Mouse (Mus musculus) bone marrow, adult 2 months (tissue): ENCODE results near the gene Zswim3. TPM values are rescaled to one million over a fixed set of nuclear protein-coding genes. Genes with fewer than 3 reads are reported as not detected.

Experiments used
- H3K27ac ChIP-seq: fragments of 200-500 bp; 2 replicates; pipeline ENCODE4 v1.5.1; 2012; ENCODE audit warnings: low read depth, mild to moderate bottlenecking, control low read depth, inconsistent platforms, low read length; ENCODE audit not compliant: control insufficient read depth, poor library complexity, insufficient read depth
- H3K4me1 ChIP-seq: fragments of 200-500 bp; 2 replicates; pipeline ENCODE4 v1.6.1; 2011; ENCODE audit warnings: low read length; ENCODE audit not compliant: control insufficient read depth, insufficient read depth
- H3K4me3 ChIP-seq: fragments of 200-500 bp; replicated peaks from 2 replicates; pipeline ENCODE3; 2011; ENCODE audit warnings: mild to moderate bottlenecking, low read depth, low read length, control low read depth; ENCODE audit not compliant: control insufficient read depth
- CTCF ChIP-seq: fragments of 200-500 bp; IDR thresholded peaks from 2 replicates; pipeline ENCODE4 v1.5.1; 2011; ENCODE audit warnings: low read length, control low read depth; ENCODE audit not compliant: control insufficient read depth, insufficient read depth
- POLR2A ChIP-seq: fragments of 200-500 bp; IDR thresholded peaks from 2 replicates; pipeline ENCODE4 v1.6.1; 2011; ENCODE audit warnings: low read depth, mild to moderate bottlenecking, control low read depth, low read length, borderline replicate concordance; ENCODE audit not compliant: control insufficient read depth
- WGBS: fragments of 180-500 bp; shearing (Covaris S2); methylation state at CpG from one replicate; pipeline ENCODE4 v1.1.7; 2018; 5-methylcytosine and 5-hydroxymethylcytosine counted together
- polyA plus RNA-seq: library from polyadenylated mRNA; stranded (reverse); fragments of >200 nt; gene quantifications from 2 replicates; pipeline ENCODE4 v1.2.4, GENCODE M21; 2011; ENCODE audit warnings: low replicate concordance; ENCODE audit not compliant: missing spikeins, insufficient read depth, insufficient read length

The Zswim3 gene
- polyA plus RNA-seq, 1 experiment: 4.4 TPM

DNA sequence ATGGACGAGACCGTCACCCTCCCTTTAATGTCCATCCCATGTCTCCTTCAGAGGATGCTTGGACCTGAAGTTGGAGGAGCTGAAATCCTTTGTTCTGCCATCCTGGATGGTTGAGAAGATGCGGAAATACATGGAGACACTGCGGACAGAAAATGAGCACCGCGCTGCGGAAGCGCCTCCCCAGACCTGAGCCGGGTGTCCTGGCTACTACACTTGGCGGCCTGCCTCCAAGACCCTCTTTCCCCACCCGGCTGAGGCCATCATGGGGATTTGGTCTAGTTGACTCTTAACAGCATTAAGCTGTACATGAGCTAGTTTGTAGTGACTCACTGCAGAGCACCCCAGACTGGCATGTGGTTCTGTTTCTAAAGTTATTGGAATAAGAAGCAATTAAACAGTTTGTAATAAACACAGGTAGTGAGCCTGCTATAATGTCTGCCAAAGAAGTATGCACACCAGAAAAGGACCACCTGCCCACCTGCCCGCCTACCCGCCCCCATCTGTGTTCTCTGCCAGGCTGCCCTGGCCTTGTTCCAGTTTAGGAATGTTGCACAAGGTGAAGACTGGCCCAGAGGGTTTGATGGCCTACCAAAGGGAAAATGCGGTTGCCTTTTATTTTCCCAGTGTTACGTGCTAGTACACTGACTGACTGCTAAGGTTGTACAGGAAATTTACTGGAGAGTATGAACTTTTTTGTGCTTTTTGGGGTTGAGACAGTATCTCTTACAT is 36.9 kb upstream of the Zswim3 start:
- H3K27ac ChIP-seq: no peak overlapping the region
- WGBS: 90% methylated on average over 15 of the region's 15 CpGs
- no peak overlapping the region for H3K4me3 ChIP-seq
- H3K4me1 ChIP-seq: no peaks in the 10 kb centered on the region
- no peak for TF ChIP-seq POLR2A

DNA sequence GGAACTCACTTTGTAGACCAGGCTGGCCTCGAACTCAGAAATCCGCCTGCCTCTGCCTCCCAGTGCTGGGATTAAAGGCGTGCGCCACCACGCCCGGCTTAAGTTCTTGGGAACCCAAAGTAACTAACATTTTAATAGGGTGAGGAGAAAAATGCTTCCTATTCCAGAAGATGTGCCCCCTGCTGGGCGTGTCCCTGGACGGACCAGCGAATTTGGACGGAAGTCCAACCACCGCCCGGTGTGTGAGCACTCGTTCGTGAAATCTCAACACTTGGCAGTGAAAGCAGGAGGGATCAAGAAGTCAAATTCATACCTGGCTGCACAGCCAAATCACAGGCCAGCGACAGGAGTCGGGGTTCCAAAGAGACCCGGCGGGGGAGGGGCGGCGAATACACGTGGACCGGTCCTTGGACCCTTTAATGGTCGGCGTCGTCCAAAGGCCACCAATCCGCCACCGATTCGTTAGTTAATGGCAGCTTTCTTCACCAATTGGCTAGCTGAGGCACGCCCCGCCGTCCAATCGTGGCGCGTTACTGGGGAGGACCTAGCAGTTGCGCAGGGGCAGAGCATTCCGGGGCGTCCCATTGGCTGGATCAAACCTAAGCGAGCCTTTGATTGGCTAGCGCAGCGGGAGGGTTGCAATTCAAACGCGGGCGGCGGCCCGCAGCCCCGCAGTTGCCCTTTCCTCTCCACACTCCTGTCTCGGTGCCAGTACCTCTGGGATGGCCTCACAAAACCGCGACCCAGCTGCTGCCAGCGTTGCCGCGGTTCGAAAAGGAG is 35.5 kb upstream of the Zswim3 start, which contains the start of gene Ube2c:
Ube2c (plus strand) TSS at position 641 of the 780 bp plus-strand sequence.
- 2% methylated on average over 53 of the region's 53 CpGs for WGBS
- H3K4me3 ChIP-seq: peak within 1 kb of the TSS; percentile 98
- no peaks in the 10 kb centered on the region for H3K4me1 ChIP-seq
- H3K27ac ChIP-seq: peak within 1 kb of the TSS; percentile 68
- peak; percentile 89 for TF ChIP-seq POLR2A
- no peak for TF ChIP-seq CTCF

DNA sequence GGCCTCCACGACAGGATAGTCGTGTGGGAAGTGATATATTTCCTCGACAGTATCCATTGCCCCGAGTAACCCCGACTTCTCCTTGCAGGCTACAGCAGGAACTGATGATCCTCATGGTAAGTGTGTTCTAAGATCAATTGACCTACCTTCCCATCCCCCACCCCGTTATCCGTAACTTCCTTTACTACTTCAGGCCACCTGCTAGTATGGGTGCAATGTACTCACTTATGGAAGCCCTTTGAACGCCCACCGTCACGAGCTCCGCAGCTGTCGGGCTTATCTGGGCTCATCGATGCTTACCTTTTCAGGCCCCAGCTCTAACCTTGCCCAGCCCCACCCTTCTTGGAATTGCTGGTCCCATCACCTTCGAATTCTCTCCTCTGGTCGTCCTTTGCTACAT is 34.6 kb upstream of the Zswim3 start:
- Histone ChIP-seq H3K27ac (peak overlapping the region; percentile 68), H3K4me1 (no peaks in the 10 kb centered on the region), H3K4me3 (peak overlapping the region; percentile 98)
- TF ChIP-seq CTCF (no peak), POLR2A (no peak)
- 6% methylated on average over 15 of the region's 15 CpGs for WGBS

DNA sequence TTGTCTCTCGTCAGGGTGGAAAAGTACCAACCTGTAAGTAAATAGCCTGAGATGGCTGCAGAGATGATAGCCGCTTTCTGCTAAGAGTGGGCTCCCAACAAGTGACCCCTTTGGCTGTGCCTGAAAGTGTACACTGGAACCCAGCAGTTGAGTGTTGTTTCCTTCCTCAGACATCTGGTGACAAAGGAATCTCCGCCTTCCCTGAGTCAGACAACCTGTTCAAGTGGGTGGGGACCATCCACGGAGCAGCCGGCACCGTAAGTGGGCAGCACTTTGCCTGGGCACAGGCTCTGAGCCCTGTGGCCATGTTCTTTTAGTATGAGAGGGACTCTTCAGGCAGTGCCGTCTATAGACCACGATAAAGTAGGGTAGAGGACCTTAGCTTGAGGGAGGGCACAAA is 33.8 kb upstream of the Zswim3 start:
- H3K27ac ChIP-seq: peak overlapping the region; percentile 39; the same call in 1 of the 2 replicates
- TF ChIP-seq CTCF: no peak
- peak; percentile 12; the same call in 1 of the 2 replicates for TF ChIP-seq POLR2A
- no peaks in the 10 kb centered on the region for H3K4me1 ChIP-seq
- H3K4me3 ChIP-seq: peak overlapping the region; percentile 98
- 68% methylated on average over 8 of the region's 8 CpGs for WGBS

DNA sequence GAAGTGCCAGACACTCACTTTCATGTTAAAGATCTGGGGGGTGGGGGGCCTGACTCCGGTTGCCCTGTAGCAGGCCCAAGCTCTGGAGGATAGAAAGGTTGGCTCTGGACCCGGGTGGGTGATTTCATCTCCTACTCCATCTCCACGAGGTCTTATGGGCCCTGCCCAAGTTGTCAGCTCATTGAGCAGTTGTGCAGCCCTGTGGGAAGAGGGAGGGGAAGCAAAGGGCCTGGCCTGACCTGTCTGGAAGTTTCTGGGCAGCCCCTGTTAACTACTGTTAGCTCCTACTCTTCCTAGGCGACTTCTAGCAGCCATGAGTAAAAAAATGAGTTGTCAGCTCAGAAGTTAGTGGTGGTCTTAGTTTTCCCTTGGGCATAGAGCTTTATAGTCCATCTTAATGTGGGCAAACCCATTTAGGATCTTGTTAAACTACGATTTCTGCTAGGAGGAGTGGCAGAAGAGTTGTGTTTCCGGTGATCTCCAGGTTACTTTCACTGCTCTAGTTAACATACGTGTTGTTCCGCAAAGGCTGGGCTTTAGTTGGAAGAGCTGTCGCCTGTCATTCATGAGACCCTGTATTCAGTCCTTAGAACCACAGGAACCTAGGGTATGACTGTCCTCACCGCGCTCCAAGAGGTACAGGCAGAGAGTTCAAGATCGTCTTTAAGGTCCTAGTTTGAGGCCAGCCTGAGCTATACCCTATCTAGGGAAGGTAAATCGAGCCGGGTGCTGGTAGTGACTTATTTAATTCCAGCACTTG is 31.5 kb upstream of the Zswim3 start:
- H3K4me3 ChIP-seq: no peak overlapping the region
- H3K27ac ChIP-seq: peak overlapping the region; percentile 58
- TF ChIP-seq CTCF (no peak), POLR2A (no peak)
- 81% methylated on average over 14 of the region's 14 CpGs for WGBS
- no peaks in the 10 kb centered on the region for H3K4me1 ChIP-seq

DNA sequence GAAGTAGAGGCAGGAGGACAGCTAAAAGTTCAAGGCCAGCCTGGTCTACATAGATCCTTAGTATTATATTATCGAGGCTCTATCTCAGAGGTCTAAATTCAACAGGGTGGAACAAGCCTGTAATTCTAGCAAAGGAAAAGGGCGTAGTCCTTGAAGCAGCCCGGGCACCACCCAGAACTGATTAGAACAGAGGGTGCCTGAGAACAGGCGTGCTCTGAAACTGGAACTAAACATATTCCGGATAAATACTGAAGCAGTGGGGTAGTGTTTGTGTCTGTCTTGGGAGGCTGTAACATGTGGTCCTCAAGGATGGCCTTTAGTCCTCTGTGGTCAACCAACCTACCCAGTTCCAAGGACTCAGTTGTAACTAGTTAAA is 30.9 kb upstream of the Zswim3 start:
- 61% methylated on average over 5 of the region's 5 CpGs for WGBS
- TF ChIP-seq CTCF (no peak), POLR2A (no peak)
- Histone ChIP-seq H3K4me1 (no peaks in the 10 kb centered on the region), H3K4me3 (no peak overlapping the region), H3K27ac (peak overlapping the region; percentile 58; the same call in 1 of the 2 replicates)

DNA sequence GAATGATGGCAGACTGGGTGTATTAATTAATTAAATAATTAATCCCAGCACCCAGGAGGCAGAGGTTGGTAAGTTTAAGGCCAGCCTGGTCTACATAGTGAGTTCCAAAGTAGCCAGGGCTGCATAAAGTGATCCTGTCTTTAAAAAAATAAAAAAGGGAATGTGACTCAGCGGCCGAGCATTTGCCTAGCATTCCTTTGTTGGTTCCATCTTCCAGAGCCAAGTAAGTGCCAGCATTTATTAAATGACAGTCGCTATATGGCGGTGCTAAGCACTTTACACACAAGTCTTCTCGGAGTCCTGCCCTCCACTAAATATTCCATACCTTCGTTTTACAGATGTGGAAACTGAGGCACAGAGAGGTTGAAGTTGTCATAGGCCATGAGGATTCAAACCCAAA is 28.8 kb upstream of the Zswim3 start:
- no peak overlapping the region for H3K27ac ChIP-seq
- H3K4me3 ChIP-seq: no peak overlapping the region
- TF ChIP-seq POLR2A (no peak), CTCF (no peak)
- 89% methylated on average over 6 of the region's 6 CpGs for WGBS
- H3K4me1 ChIP-seq: no peaks in the 10 kb centered on the region

DNA sequence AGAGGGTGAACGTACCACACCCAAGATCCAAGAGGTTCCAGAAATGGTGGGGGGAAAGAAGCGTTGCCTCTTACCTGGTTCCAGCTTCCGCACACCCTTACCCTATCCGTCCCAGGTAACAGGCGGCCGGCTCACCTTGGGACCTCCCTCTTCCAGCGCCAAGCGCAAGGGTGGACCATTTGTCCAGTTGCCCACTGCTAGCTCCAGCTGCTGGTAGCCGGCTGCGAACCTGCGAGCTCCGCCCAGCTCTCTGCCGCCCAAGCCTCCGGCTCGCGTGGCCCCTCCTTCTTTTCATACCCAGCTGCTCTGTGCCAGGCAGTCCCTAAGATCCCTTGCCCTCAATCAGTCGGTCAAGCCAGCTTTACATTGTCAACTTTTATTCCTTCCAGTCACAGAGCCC is 28.1 kb upstream of the Zswim3 start:
- Histone ChIP-seq H3K27ac (no peak overlapping the region), H3K4me3 (no peak overlapping the region), H3K4me1 (no peaks in the 10 kb centered on the region)
- 68% methylated on average over 17 of the region's 17 CpGs for WGBS
- TF ChIP-seq POLR2A: no peak
- no peak for TF ChIP-seq CTCF
